8 mouse cellular contexts compared by ENCODE assay signal in the genomic region with DNA sequence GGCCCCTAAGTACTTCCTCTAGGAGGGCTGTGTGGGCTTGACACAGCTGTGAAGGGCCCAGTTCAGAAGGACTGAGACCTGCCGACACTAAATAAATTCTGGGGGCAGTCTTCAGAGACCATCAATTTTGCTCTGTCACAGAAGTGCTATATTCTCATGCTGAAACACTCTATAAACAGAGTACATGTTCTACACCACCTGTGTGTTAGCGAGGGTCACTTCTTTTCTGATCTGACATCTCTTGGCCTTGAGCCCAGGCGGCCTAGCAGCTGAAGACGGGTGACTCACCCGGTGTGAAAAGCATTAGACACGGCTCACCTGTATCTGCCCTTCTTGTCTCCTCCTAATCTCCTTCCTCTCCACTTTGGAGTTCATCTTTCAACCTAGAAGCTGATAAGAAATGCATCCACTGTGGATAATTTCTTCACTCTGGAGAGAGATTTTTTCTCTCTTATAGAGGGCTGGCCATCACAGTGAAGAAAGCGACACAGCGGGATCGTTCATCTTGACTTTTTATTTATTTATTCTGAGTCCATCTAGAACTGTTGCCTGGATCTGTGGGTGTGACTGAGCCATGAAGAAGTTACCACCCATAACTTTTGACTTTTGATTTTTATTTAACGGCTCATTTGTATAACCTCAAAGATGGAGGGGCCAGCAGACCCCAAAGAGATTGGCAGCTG.
DNase-seq lines count a peak whose midpoint lies in the region; ATAC-seq lines count a peak whose summit lies in the region.

No protein-coding gene starts in this region.

- H3K4me3 ChIP-seq in lung, embryonic 16.5 days (ENCODE audit: low read length): no peak overlapping the region
- no peak overlapping the region for H3K4me3 ChIP-seq in hindbrain, embryonic 15.5 days
- no peak overlapping the region for H3K4me3 ChIP-seq in neural tube, embryonic 12.5 days

- H3K27ac ChIP-seq in lung, embryonic 16.5 days (ENCODE audit: low read length): peak overlapping the region; percentile 41; the same call in 1 of the 2 replicates
- H3K27ac ChIP-seq in hindbrain, embryonic 15.5 days (replicated peaks): peak overlapping the region; percentile 77
- 0 out of 2 replicates have a peak overlapping the region, but pooled peaks have one; percentile 53 for H3K27ac ChIP-seq in neural tube, embryonic 12.5 days

- H3K9me3 ChIP-seq in lung, embryonic 16.5 days (ENCODE audit: control insufficient read depth, low read length): no peaks in the 10 kb centered on the region
- no peaks in the 10 kb centered on the region for H3K9me3 ChIP-seq in hindbrain, embryonic 15.5 days
- no peaks in the 10 kb centered on the region for H3K9me3 ChIP-seq in neural tube, embryonic 12.5 days

- ATAC-seq in lung, embryonic 16.5 days (ENCODE audit: low read depth): peak; percentile 27; the same call in 1 of the 2 replicates
- ATAC-seq in hindbrain, embryonic 15.5 days (ENCODE audit: low FRiP score, low read depth): no peak
- no peak for ATAC-seq in neural tube, embryonic 12.5 days (ENCODE audit: low FRiP score, low read depth)
- ATAC-seq in activated CD4-positive, CD25-positive, alpha-beta regulatory T cell, adult 4 months: no peak

- no peaks in the 10 kb centered on the region for H3K36me3 ChIP-seq in lung, embryonic 16.5 days (ENCODE audit: control insufficient read depth, insufficient read depth, low read length)
- no peaks in the 10 kb centered on the region for H3K36me3 ChIP-seq in hindbrain, embryonic 15.5 days
- H3K36me3 ChIP-seq in neural tube, embryonic 12.5 days: no peaks in the 10 kb centered on the region

- peak overlapping the region; percentile 42 for H3K4me2 ChIP-seq in lung, embryonic 16.5 days (ENCODE audit: low read depth, low read length)
- peak overlapping the region; percentile 52 for H3K4me2 ChIP-seq in hindbrain, embryonic 15.5 days
- H3K4me2 ChIP-seq in neural tube, embryonic 12.5 days (replicated peaks): peak overlapping the region; percentile 52

- DNase-seq in adrenal gland, adult (ENCODE audit: inconsistent age in 2 of 2, low spot score in 1 of 2): peak; percentile 16 to 57
- no peak for DNase-seq in adrenal gland, adult 8-10 months
- DNase-seq in lung, postnatal 14 days: no peak
- DNase-seq in thymus, adult 18-20 months: no peak

- H3K9ac ChIP-seq in lung, embryonic 16.5 days (ENCODE audit: low read length): no peak overlapping the region
- peak overlapping the region; percentile 31; the same call in 1 of the 2 replicates for H3K9ac ChIP-seq in hindbrain, embryonic 15.5 days
- H3K9ac ChIP-seq in neural tube, embryonic 12.5 days: no peak overlapping the region

- no peaks in the 10 kb centered on the region for H3K27me3 ChIP-seq in lung, embryonic 16.5 days (ENCODE audit: control insufficient read depth, insufficient read depth, low read depth, low read length)
- H3K27me3 ChIP-seq in hindbrain, embryonic 15.5 days: no peaks in the 10 kb centered on the region
- H3K27me3 ChIP-seq in neural tube, embryonic 12.5 days (replicated peaks): no peaks in the 10 kb centered on the region

- 24% methylated on average over 10 of the region's 10 CpGs for WGBS in lung, embryonic 16.5 days
- 24% methylated on average over 10 of the region's 10 CpGs for WGBS in hindbrain, embryonic 15.5 days
- 43% methylated on average over 10 of the region's 10 CpGs for WGBS in neural tube, embryonic 12.5 days

- H3K4me1 ChIP-seq in lung, embryonic 16.5 days (replicated peaks; ENCODE audit: control insufficient read depth, insufficient read depth, low read length): peaks cover 8% of the 10 kb centered on the region
- peaks cover 47% of the 10 kb centered on the region for H3K4me1 ChIP-seq in hindbrain, embryonic 15.5 days (replicated peaks)
- peaks cover 45% of the 10 kb centered on the region for H3K4me1 ChIP-seq in neural tube, embryonic 12.5 days

Comparison
In these comparisons a context has a peak if more than half of its experiments do, and no peak if none do; other contexts are left out.
1. DNase-seq: peak in adrenal gland, adult (2 of 2); none in adrenal gland, adult 8-10 months (single experiment), lung, postnatal 14 days (single experiment) and thymus, adult 18-20 months (0 of 2).
2. Peak in every context shown above with its lines, with median percentiles within 50 percentile points of each other: H3K27ac ChIP-seq and H3K4me2 ChIP-seq.